Mouse (Mus musculus) frontal cortex, postnatal 36 days (tissue): ENCODE results near the gene Mvk.
A peak's percentile ranks its signal among the peaks of the same experiment; 100 is the strongest.

Source experiments
- DNase-seq, 2 experiments: peaks; one replicate each; pipeline ENCODE4 v3.0.0; 2022; ENCODE audit warnings: low spot score in 2 of 2

Mvk gene

GRCm38 (mm10) chr5:114456995-114457605, 13.0 kb downstream of the Mvk start:
- no peak for DNase-seq

GRCm38 (mm10) chr5:114461238-114461637, 17.2 kb downstream of the Mvk start:
- peak; percentile 73 to 77 for DNase-seq

DNA sequence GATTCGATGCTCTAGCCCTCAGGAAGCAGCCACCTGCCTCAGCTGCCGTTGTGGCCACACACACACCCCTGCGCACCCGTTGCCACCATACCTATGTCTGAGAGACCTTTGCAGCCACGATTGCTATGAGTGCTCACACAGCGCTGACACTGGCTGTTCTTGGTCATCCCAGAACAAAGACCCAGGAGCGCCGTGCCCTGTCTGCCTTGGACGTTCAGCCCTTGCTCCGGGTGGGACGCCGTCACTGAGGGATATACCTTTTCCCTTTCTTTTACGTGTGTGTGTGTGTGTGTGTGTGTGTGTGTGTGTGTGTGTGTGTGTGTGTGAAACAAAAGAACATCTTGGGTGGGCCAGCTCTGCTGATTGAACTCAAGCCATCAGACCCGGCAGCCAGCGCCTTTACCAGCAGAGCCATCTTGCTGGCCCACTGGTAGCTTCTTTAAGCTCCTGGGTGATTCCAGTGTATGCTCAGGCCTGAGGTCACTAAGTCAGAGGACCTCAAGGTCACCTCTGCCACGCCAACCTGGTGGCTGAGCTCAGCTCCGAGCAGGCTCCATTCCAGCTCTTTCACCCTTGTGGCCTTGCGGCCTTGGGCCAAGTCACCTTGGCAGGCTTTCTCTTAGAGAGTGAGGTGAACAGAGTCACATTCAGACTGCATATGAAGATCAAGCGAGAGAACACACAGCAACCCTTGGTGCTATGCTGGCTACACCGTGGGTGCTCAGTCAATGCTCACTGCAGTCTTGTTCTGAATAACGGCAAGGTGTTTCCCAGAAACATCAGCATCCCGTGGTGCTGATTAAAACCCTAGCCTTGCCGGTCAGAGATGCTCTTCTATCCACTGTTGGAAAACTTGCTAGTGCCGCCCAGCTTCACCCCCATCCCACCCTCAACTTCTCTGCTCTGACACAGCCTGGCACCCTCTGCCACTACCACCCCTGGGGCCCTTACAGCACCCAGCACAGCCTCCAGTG, 18.3 kb downstream of the Mvk start:
- no peak for DNase-seq

DNA sequence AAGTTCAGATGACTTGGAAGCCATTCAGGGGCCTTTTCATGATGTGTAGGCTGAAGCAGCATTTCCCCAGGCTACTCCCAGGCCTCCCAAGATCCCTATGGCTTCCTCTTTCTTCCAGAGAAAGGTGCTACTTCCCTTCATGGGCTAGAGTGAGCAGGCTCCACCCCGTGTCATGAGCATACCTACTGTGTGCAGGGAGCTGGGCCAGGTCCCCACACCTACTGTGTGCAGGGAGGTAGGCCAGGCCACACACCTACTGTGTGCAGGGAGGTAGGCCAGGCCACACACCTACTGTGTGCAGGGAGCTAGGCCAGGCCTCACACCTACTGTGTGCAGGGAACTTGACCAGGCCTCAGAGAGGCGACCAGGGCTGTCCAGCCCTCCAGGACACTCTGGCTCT, 20.5 kb downstream of the Mvk start:
- DNase-seq, result no peak

DNA sequence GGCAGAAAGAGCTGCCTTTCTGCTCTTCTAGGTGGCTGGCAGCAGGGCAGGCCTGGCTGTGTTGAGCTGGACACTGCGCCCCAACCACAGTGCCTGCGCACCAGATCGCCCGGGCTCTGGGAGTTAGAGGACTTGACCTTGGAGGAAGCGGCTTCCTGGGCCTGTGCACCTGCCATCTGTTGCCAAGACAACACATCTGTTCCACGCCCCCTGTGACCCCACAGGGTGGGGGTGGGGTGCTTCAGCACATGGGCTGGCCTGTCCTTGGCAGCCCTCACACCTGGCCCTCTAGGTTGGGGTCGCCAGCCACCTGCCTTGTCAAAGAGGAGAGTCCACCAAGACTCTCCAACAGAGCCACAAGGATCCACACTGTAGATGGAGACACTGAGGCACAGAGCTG, 21.6 kb downstream of the Mvk start:
- no peak for DNase-seq

DNA sequence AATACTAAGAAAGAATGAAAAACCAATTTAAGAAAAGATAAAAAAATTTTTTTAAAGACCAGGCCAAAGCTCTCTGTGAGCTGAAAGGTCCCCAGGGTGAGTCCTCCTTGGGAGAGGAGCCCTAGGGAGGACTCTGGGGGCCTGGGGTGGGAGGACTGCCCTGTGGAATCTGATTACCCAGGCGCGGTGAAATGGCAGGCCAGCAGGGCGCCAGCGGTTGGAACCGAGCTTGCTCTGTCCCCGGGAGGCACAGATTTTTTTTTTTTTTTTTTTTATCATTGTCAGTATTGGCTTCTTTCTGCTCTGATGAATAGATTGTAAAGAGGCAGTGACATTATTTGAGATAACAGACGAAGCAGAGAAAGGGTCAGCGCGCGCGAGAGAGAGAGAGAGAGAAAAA, 22.9 kb downstream of the Mvk start:
- no peak for DNase-seq

- DNase-seq, result peak; percentile 26 to 40
Observed at GRCm38 (mm10) chr5:114467430-114467829, 23.4 kb downstream of the Mvk start.

- no peak for DNase-seq
Observed at GRCm38 (mm10) chr5:114468007-114468406, 23.9 kb downstream of the Mvk start.

GRCm38 (mm10) chr5:114470359-114470758, 26.3 kb downstream of the Mvk start:
- DNase-seq, result no peak

- DNase-seq, result peak; percentile 26 to 35
Observed at GRCm38 (mm10) chr5:114474741-114475491, 30.8 kb downstream of the Mvk start.

- DNase-seq, result no peak
Observed at GRCm38 (mm10) chr5:114478267-114478666, 34.2 kb downstream of the Mvk start.

DNA sequence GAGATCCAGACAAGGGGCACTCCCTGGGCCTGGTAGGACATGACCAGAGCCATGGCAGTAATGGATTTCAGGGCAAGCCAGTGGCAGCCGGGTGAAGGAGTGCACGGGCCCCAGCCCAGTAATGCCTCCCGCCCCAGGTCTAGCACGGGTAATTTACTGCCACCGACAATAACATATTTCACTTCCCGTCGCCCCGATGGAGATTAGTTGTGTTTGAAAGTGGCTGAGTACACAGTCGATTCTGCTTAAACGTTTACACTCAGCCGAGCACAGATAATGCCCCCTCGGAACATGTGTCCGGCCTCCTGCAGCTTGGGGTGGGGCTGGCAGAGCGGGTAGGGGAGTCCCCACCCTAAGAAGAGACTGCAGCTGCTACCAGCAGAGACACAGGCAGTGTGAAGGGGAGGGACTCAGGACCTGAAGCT, 38.5 kb downstream of the Mvk start:
- no peak for DNase-seq

- DNase-seq, result no peak
Observed at GRCm38 (mm10) chr5:114485685-114486084, 41.6 kb downstream of the Mvk start.

GRCm38 (mm10) chr5:114489570-114489969, 45.5 kb downstream of the Mvk start:
- DNase-seq, result no peak

GRCm38 (mm10) chr5:114490241-114490640, 46.2 kb downstream of the Mvk start:
- DNase-seq, result no peak

DNA sequence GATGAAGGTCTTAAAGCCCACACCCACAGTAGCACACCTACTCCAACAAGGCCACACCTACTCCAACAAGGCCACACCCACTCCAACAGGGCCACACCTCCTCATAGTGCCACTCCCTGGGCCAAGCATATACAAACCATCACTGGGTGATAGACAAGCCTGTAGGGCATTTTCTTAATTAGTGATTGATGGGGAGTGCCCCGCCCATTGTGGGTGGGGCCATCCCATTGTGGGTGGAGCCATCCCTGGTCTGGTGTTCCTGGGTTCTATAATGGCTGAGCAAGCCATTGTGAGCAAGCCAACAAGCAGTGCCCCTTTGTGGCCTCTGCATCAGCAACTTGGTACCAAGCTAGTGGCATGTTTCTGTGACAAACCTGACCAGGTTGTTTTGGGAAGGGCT, 50.7 kb downstream of the Mvk start:
- DNase-seq, result no peak

- DNase-seq, result no peak
Observed at GRCm38 (mm10) chr5:114501252-114501651, 57.2 kb downstream of the Mvk start.

GRCm38 (mm10) chr5:114504826-114505225, 60.8 kb downstream of the Mvk start:
- DNase-seq, result no peak

- no peak for DNase-seq
Observed at GRCm38 (mm10) chr5:114505260-114506085, 61.4 kb downstream of the Mvk start.

- DNase-seq, result no peak
Observed at GRCm38 (mm10) chr5:114507394-114507793, 63.3 kb downstream of the Mvk start.

DNA sequence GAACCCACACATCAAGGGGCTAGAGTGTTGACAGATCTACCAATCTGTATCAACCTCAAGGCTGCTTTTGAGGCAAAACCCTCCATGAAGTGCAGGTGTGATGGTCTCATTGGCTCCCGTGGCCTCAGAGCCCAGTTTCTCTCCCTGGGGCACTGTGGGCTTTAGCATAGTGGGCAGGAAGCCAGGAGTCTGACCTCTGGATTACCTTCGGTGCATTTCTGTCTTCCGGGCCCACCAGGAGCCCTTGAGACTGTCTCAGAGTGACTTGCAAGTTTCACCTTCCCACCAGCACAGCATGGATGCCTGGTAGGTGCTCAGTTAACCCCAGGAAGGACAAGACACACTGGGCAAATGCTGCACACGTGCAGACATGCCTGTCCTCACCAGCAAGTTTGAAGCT, 63.9 kb downstream of the Mvk start:
- DNase-seq, result no peak
